Mouse (Mus musculus) MEL (cell line): ENCODE results near the gene Ccser1.

Experiments used
- BHLHE40 ChIP-seq: IDR thresholded peaks from 2 replicates; pipeline ENCODE4 v1.6.1; 2012; ENCODE audit warnings: low read depth, mild to moderate bottlenecking, inconsistent platforms, low read length, improper control_type of control experiment, borderline replicate concordance
- CTCF ChIP-seq, 3 experiments: IDR thresholded peaks in 2 of 3; conservative IDR thresholded peaks in 1 of 3; 2 replicates each; pipeline ENCODE4 v1.5.1; 2011 to 2012; ENCODE audit warnings: low read length in 3 of 3, low read depth in 2 of 3, mild to moderate bottlenecking in 2 of 3, improper control_type of control experiment in 1 of 3, inconsistent platforms in 1 of 3, mixed read lengths in 1 of 3, moderate library complexity in 1 of 3; ENCODE audit not compliant: control insufficient read depth in 1 of 3, insufficient read depth in 1 of 3, poor library complexity in 1 of 3, severe bottlenecking in 1 of 3
- E2F4 ChIP-seq: IDR thresholded peaks from 2 replicates; pipeline ENCODE4 v1.6.1; 2011; ENCODE audit warnings: low read depth, low read length, improper control_type of control experiment, borderline replicate concordance
- MYC ChIP-seq: IDR thresholded peaks from 2 replicates; pipeline ENCODE4 v1.6.1; 2011; ENCODE audit warnings: low read depth, mild to moderate bottlenecking, low read length, improper control_type of control experiment, moderate library complexity

- TF ChIP-seq BHLHE40 (no peak), E2F4 (no peak), CTCF (IDR thresholded peaks at IDR 0.05 in 2 of 3, conservative IDR thresholded peaks at IDR 0.05 in 1 of 3; ENCODE audit: control insufficient read depth in 1 of 3, insufficient read depth in 1 of 3, low read depth in 2 of 3, low read length in 3 of 3, poor library complexity in 1 of 3, severe bottlenecking in 1 of 3) (no peak), MYC (no peak)
Observed at GRCm38 (mm10) chr6:61898238-61898637, 718.1 kb downstream of the Ccser1 start.
